Mouse (Mus musculus): ENCODE data around the gene Tcf7l2.
A peak's percentile ranks its signal among the peaks of the same experiment; 100 is the strongest.

Tcf7l2 gene

GRCm38 (mm10) chr19:55792571-55792970 lies 51.0 kb downstream of the Tcf7l2 start:
- DNase-seq (ENCODE audit: low read depth in 1 of 2, low spot score in 2 of 2) = no peak

GRCm38 (mm10) chr19:55793029-55793428 lies 51.4 kb downstream of the Tcf7l2 start:
- DNase-seq (ENCODE audit: low read depth in 1 of 2, low spot score in 2 of 2) = no peak

GRCm38 (mm10) chr19:55794194-55794945 lies 52.8 kb downstream of the Tcf7l2 start:
- no peak for DNase-seq (ENCODE audit: low read depth in 1 of 2, low spot score in 2 of 2)

GRCm38 (mm10) chr19:55794946-55795340 lies 53.3 kb downstream of the Tcf7l2 start:
- DNase-seq (ENCODE audit: low read depth in 1 of 2, low spot score in 2 of 2) = no peak

GRCm38 (mm10) chr19:55795349-55795748 lies 53.7 kb downstream of the Tcf7l2 start:
- DNase-seq (ENCODE audit: low read depth in 1 of 2, low spot score in 2 of 2) = no peak

- DNase-seq (ENCODE audit: low read depth in 1 of 2, low spot score in 2 of 2) = no peak
Observed at GRCm38 (mm10) chr19:55797834-55798233, 56.2 kb downstream of the Tcf7l2 start.

- no peak for DNase-seq (ENCODE audit: low read depth in 1 of 2, low spot score in 2 of 2)
Observed at GRCm38 (mm10) chr19:55799411-55799810, 57.8 kb downstream of the Tcf7l2 start.

- no peak for DNase-seq (ENCODE audit: low read depth in 1 of 2, low spot score in 2 of 2)
Observed at GRCm38 (mm10) chr19:55800059-55800458, 58.4 kb downstream of the Tcf7l2 start.

GRCm38 (mm10) chr19:55803121-55803520 lies 61.5 kb downstream of the Tcf7l2 start:
- DNase-seq (ENCODE audit: low read depth in 1 of 2, low spot score in 2 of 2) = peak in 1 of 2 experiments; percentile 12

GRCm38 (mm10) chr19:55803797-55804196 lies 62.2 kb downstream of the Tcf7l2 start:
- no peak for DNase-seq (ENCODE audit: low read depth in 1 of 2, low spot score in 2 of 2)

GRCm38 (mm10) chr19:55804795-55805194 lies 63.2 kb downstream of the Tcf7l2 start:
- no peak for DNase-seq (ENCODE audit: low read depth in 1 of 2, low spot score in 2 of 2)

GRCm38 (mm10) chr19:55806434-55807193 lies 65.0 kb downstream of the Tcf7l2 start:
- no peak for DNase-seq (ENCODE audit: low read depth in 1 of 2, low spot score in 2 of 2)

GRCm38 (mm10) chr19:55807194-55808053 lies 65.8 kb downstream of the Tcf7l2 start:
- no peak for DNase-seq (ENCODE audit: low read depth in 1 of 2, low spot score in 2 of 2)

- no peak for DNase-seq (ENCODE audit: low read depth in 1 of 2, low spot score in 2 of 2)
Observed at GRCm38 (mm10) chr19:55808304-55808703, 66.7 kb downstream of the Tcf7l2 start.

- DNase-seq (ENCODE audit: low read depth in 1 of 2, low spot score in 2 of 2) = no peak
Observed at GRCm38 (mm10) chr19:55809539-55809938, 67.9 kb downstream of the Tcf7l2 start.

GRCm38 (mm10) chr19:55812236-55812635 lies 70.6 kb downstream of the Tcf7l2 start:
- DNase-seq (ENCODE audit: low read depth in 1 of 2, low spot score in 2 of 2) = no peak

GRCm38 (mm10) chr19:55815010-55815790 lies 73.6 kb downstream of the Tcf7l2 start:
- no peak for DNase-seq (ENCODE audit: low read depth in 1 of 2, low spot score in 2 of 2)

- no peak for DNase-seq (ENCODE audit: low read depth in 1 of 2, low spot score in 2 of 2)
Observed at GRCm38 (mm10) chr19:55816974-55817373, 75.4 kb downstream of the Tcf7l2 start.

- DNase-seq (ENCODE audit: low read depth in 1 of 2, low spot score in 2 of 2) = no peak
Observed at GRCm38 (mm10) chr19:55820202-55820601, 78.6 kb downstream of the Tcf7l2 start.

GRCm38 (mm10) chr19:55825001-55825827 lies 83.6 kb downstream of the Tcf7l2 start:
- no peak for DNase-seq (ENCODE audit: low read depth in 1 of 2, low spot score in 2 of 2)

All from monocyte, adult 2 months (primary cell).